Mouse (Mus musculus): ENCODE results near the gene Tsen34.

DNA sequence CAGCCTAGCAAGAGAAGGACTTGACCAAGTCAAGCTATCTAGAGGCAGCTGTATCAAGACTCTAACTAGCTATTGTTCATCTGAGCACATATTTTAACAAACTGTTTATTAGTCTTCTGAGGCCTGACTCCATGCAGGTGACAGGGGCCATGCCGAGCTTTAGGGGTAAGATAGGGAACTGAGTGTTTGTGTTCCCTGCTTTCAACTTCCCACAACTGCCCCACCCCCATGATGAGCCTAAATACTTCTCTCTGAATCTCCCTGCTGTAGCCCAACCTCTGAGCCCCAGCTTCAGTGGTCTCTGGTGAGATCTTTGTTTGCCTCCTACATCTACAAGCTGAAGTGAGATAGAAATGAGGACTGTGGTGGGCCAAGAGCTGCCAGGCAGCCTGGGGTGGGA lies 22.6 kb downstream of the Tsen34 start:
- no peak for TF ChIP-seq CTCF (IDR thresholded peaks at IDR 0.05; ENCODE audit: low read depth, low read length)
- TF ChIP-seq POLR2A (IDR thresholded peaks at IDR 0.05; ENCODE audit: insufficient read depth, low read length): no peak
- TF ChIP-seq EP300 (IDR thresholded peaks at IDR 0.05; ENCODE audit: insufficient read depth, low read depth, low read length): no peak
